Mouse (Mus musculus) spleen, adult 2 months (tissue): Measurements from ENCODE around the gene Pdss2. TPM values are rescaled to one million over a fixed set of nuclear protein-coding genes. Genes with fewer than 3 reads are reported as not detected.
"Not testable (repeated sequence)": the region's sequence is repeated elsewhere in the genome, so short reads cannot be mapped to it uniquely, and the experiment has no call there.

Experiments
- DNase-seq, 2 experiments: peaks; one replicate each; pipeline versions ENCODE4 v3.0.0 to v3.0.0-alpha.2; 2012 to 2021; ENCODE audit warnings: low spot score in 2 of 2, low read depth in 1 of 2
- H3K27ac ChIP-seq: fragments of 200-500 bp; 2 replicates; pipeline ENCODE4 v1.5.1; 2012; ENCODE audit warnings: low read length, inconsistent platforms; ENCODE audit not compliant: insufficient read depth
- H3K27me3 ChIP-seq: fragments of 200-500 bp; 2 replicates; pipeline ENCODE4 v1.6.1; 2012; ENCODE audit warnings: mild to moderate bottlenecking, moderate library complexity, low read length, inconsistent platforms; ENCODE audit not compliant: control insufficient read depth, insufficient read depth
- H3K36me3 ChIP-seq: fragments of 200-500 bp; 2 replicates; pipeline ENCODE4 v1.6.1; 2012; ENCODE audit warnings: mild to moderate bottlenecking, low read length, inconsistent platforms; ENCODE audit not compliant: control insufficient read depth, insufficient read depth
- H3K4me1 ChIP-seq: fragments of 200-500 bp; 2 replicates; pipeline ENCODE4 v1.6.1; 2011; ENCODE audit warnings: inconsistent platforms; ENCODE audit not compliant: control insufficient read depth, insufficient read depth, insufficient read length
- H3K4me3 ChIP-seq: fragments of 200-500 bp; 2 replicates; pipeline ENCODE4 v1.5.1; 2011; ENCODE audit warnings: mild to moderate bottlenecking, inconsistent platforms; ENCODE audit not compliant: insufficient read depth, insufficient read length; ENCODE audit errors: extremely low read depth
- CTCF ChIP-seq: fragments of 200-500 bp; IDR thresholded peaks from 2 replicates; pipeline ENCODE4 v1.5.1; 2011; ENCODE audit warnings: mild to moderate bottlenecking, inconsistent platforms; ENCODE audit not compliant: insufficient read depth, insufficient read length, insufficient replicate concordance; ENCODE audit errors: extremely low read depth
- POLR2A ChIP-seq: fragments of 200-500 bp; IDR thresholded peaks from 2 replicates; pipeline ENCODE4 v1.6.1; 2011; ENCODE audit warnings: low read depth, low read length, inconsistent platforms
- WGBS: fragments of 180-500 bp; shearing (Covaris S2); methylation state at CpG from one replicate; pipeline ENCODE4 v1.1.7; 2018; 5-methylcytosine and 5-hydroxymethylcytosine counted together
- polyA plus RNA-seq: library from polyadenylated mRNA; depleted of rRNA; stranded (reverse); fragments of >200 nt; gene quantifications from 2 replicates; pipeline ENCODE4 v1.2.3, GENCODE M21; 2012

Gene Pdss2
- polyA plus RNA-seq, 1 experiment: 4.6 TPM

DNA sequence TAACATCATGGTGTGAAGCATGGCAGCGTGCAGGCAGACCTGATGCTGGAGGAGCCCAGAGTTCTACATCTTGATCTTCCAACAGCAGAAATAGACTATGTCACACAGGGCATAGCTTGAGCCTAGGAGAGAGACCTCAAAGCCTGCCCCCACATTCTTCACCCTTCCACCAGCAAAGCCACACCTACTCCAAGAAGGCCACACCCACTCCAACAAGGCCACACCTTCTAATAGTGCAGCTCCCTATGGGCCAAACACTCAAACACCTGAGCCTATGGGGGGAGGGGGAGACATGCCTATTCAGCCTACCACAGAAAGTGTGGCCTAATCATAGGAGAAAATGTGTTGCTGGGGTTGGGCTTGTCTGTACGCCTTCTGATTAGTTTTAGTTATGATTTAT lies 171.6 kb downstream of the Pdss2 start:
- H3K4me3 ChIP-seq: no peak overlapping the region
- no peak overlapping the region for H3K27ac ChIP-seq
- no peaks in the 10 kb centered on the region for H3K36me3 ChIP-seq
- 93% methylated on average over 2 of the region's 2 CpGs for WGBS
- no peaks in the 10 kb centered on the region for H3K4me1 ChIP-seq
- H3K27me3 ChIP-seq: no peaks in the 10 kb centered on the region
- TF ChIP-seq CTCF (no peak), POLR2A (no peak)
- DNase-seq: no peak

DNA sequence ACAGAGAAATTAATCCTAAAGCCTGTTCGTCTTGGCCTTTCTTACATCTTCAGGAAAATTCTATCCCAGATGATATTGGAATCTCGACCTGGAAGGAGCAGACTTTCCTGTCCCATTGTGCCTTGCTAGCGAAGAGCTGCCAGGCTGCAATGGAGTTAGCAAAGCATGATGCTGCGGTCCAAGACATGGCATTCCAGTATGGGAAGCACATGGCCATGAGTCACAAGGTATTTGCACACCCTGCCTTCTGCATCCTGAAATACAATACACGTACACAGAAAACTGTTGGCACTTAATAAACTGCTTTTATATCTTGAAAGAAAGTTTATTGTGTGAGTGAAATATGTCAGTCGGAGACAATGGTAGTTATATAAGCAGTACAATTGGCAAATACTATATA lies 172.5 kb downstream of the Pdss2 start:
- no peak overlapping the region for H3K27ac ChIP-seq
- 93% methylated on average over 6 of the region's 6 CpGs for WGBS
- no peaks in the 10 kb centered on the region for H3K27me3 ChIP-seq
- DNase-seq: no peak
- no peak overlapping the region for H3K4me3 ChIP-seq
- no peak for TF ChIP-seq POLR2A
- no peak for TF ChIP-seq CTCF
- H3K4me1 ChIP-seq: no peaks in the 10 kb centered on the region
- no peaks in the 10 kb centered on the region for H3K36me3 ChIP-seq

- TF ChIP-seq POLR2A (no peak), CTCF (no peak)
- Histone ChIP-seq H3K4me3 (no peak overlapping the region), H3K27ac (no peak overlapping the region), H3K27me3 (no peaks in the 10 kb centered on the region), H3K36me3 (no peaks in the 10 kb centered on the region), H3K4me1 (no peaks in the 10 kb centered on the region)
- no peak for DNase-seq
- 88% methylated on average over 4 of the region's 4 CpGs for WGBS
Measured at GRCm38 (mm10) chr10:43395824-43396223, 174.5 kb downstream of the Pdss2 start.

GRCm38 (mm10) chr10:43399596-43400316 lies 178.5 kb downstream of the Pdss2 start:
- whole genome bisulfite sequencing: 89% methylated on average over 7 of the region's 7 CpGs
- H3K27me3 ChIP-seq: no peaks in the 10 kb centered on the region
- no peaks in the 10 kb centered on the region for H3K36me3 ChIP-seq
- no peak for DNase-seq
- H3K4me3 ChIP-seq: no peak overlapping the region
- H3K27ac ChIP-seq: no peak overlapping the region
- no peaks in the 10 kb centered on the region for H3K4me1 ChIP-seq
- TF ChIP-seq POLR2A (no peak), CTCF (no peak)

- no peaks in the 10 kb centered on the region for H3K36me3 ChIP-seq
- H3K4me1 ChIP-seq: no peaks in the 10 kb centered on the region; the same call in 1 of the 2 replicates
- no peaks in the 10 kb centered on the region for H3K27me3 ChIP-seq
- WGBS: 34% methylated on average over 1 of the region's 1 CpGs
- no peak overlapping the region for H3K27ac ChIP-seq
- TF ChIP-seq CTCF (no peak), POLR2A (no peak)
- DNase-seq: no peak
- no peak overlapping the region for H3K4me3 ChIP-seq
Measured at GRCm38 (mm10) chr10:43406107-43406506, 184.8 kb downstream of the Pdss2 start.

- no peak overlapping the region for H3K27ac ChIP-seq
- no peaks in the 10 kb centered on the region for H3K36me3 ChIP-seq
- no peak overlapping the region for H3K4me3 ChIP-seq
- WGBS: 83% methylated on average over 12 of the region's 12 CpGs
- TF ChIP-seq CTCF (no peak), POLR2A (no peak)
- H3K4me1 ChIP-seq: no peaks in the 10 kb centered on the region; the same call in 1 of the 2 replicates
- no peak for DNase-seq
- no peaks in the 10 kb centered on the region for H3K27me3 ChIP-seq
Measured at GRCm38 (mm10) chr10:43406885-43407284, 185.6 kb downstream of the Pdss2 start.

- Histone ChIP-seq H3K4me3 (no peak overlapping the region), H3K27ac (no peak overlapping the region), H3K27me3 (no peaks in the 10 kb centered on the region), H3K4me1 (no peaks in the 10 kb centered on the region; the same call in 1 of the 2 replicates), H3K36me3 (no peaks in the 10 kb centered on the region)
- no peak for DNase-seq
- TF ChIP-seq POLR2A: no peak
- TF ChIP-seq CTCF: no peak
- WGBS: 51% methylated on average over 10 of the region's 10 CpGs
Measured at GRCm38 (mm10) chr10:43409506-43410230, 188.4 kb downstream of the Pdss2 start.

DNA sequence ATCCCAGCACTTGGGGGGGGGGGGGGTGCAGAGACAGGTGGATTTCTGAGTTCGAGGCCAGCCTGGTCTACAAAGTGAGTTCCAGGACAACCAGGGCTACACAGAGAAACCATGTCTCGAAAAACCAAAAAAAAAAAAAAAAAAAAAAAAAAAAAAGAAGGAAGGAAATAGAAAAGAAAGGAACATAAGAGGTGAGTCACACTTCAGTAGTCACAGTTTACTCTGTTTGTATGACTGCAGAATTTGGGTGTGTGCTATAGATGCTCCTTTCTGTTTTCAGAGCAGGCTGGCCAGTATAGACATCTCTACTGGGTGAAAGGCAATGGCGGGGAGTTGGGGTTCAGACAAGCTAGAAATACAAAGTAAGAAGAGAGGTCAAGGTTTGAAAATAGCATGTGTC lies 189.9 kb downstream of the Pdss2 start:
- DNase-seq, H3K27me3 ChIP-seq, H3K4me3 ChIP-seq, H3K4me1 ChIP-seq, H3K27ac ChIP-seq, H3K36me3 ChIP-seq: not testable (repeated sequence)
- 56% methylated on average over 2 of the region's 3 CpGs for WGBS
